Mouse (Mus musculus): ENCODE results near the gene Cxcl16. TPM values are rescaled to one million over a fixed set of nuclear protein-coding genes. Genes with fewer than 3 reads are reported as not detected.

Gene Cxcl16
- 0.40 and 0.47 TPM in 2 replicates for polyA plus RNA-seq (2016; fragmentation: Nextera tagmentation; extraction: Ambion mirVana)

- H3K27ac ChIP-seq: 0 out of 2 replicates have a peak within 1 kb of the TSS, but pooled peaks have one; percentile 48
Measured at GRCm38 (mm10) chr11:70459601-70460101, at the start of gene Cxcl16. TSS of gene Cxcl16 (minus strand) at chr11:70459984.

GRCm38 (mm10) chr11:70506962-70507515, 47.3 kb upstream of the Cxcl16 start:
- peaks cover 28% of the 10 kb centered on the region; the same call in 1 of the 2 replicates for H3K27me3 ChIP-seq (ENCODE audit: poor library complexity, severe bottlenecking)
- no peak overlapping the region for H3K4me3 ChIP-seq
- DNase-seq (ENCODE audit: extremely low spot score, low spot score): no peak
- WGBS: 78% methylated on average over 7 of the region's 7 CpGs
- H3K36me3 ChIP-seq (replicated peaks): no peaks in the 10 kb centered on the region
- no peak overlapping the region for H3K27ac ChIP-seq
- no peaks in the 10 kb centered on the region for H3K9me3 ChIP-seq
- peaks cover 12% of the 10 kb centered on the region for H3K4me1 ChIP-seq

More at GRCm38 (mm10) chr11:70459601-70460101, at the start of gene Cxcl16:
- Histone ChIP-seq H3K27me3 (ENCODE audit: poor library complexity, severe bottlenecking) (peaks cover 68% of the 10 kb centered on the region), H3K9me3 (no peaks in the 10 kb centered on the region), H3K4me1 (peaks cover 17% of the 10 kb centered on the region), H3K4me3 (peak within 1 kb of the TSS; percentile 59), H3K36me3 (replicated peaks) (peaks cover 6% of the 10 kb centered on the region)
- DNase-seq (ENCODE audit: extremely low spot score, low spot score): no peak
- 4% methylated on average over 30 of the region's 30 CpGs for WGBS

GRCm38 (mm10) chr11:70506385-70506784, 46.6 kb upstream of the Cxcl16 start:
- Histone ChIP-seq H3K4me1 (peaks cover 12% of the 10 kb centered on the region), H3K27me3 (ENCODE audit: poor library complexity, severe bottlenecking) (peaks cover 28% of the 10 kb centered on the region; the same call in 1 of the 2 replicates), H3K9me3 (no peaks in the 10 kb centered on the region), H3K27ac (no peak overlapping the region), H3K36me3 (replicated peaks) (no peaks in the 10 kb centered on the region), H3K4me3 (no peak overlapping the region)
- 35% methylated on average over 4 of the region's 4 CpGs for WGBS
- DNase-seq (ENCODE audit: extremely low spot score, low spot score): peak; percentile 43

GRCm38 (mm10) chr11:70504970-70505369, 45.2 kb upstream of the Cxcl16 start, which contains the start of gene Tm4sf5:
TSS of gene Tm4sf5 (plus strand) at chr11:70505244.
- no peak within 1 kb of the TSS for H3K27ac ChIP-seq
- no peaks in the 10 kb centered on the region for H3K36me3 ChIP-seq (replicated peaks)
- H3K4me1 ChIP-seq: peaks cover 5% of the 10 kb centered on the region
- H3K9me3 ChIP-seq: no peaks in the 10 kb centered on the region
- no peak within 1 kb of the TSS for H3K4me3 ChIP-seq
- no peak for DNase-seq (ENCODE audit: extremely low spot score, low spot score)
- 83% methylated on average over 9 of the region's 9 CpGs for WGBS
- H3K27me3 ChIP-seq (ENCODE audit: poor library complexity, severe bottlenecking): peaks cover 20% of the 10 kb centered on the region; the same call in 1 of the 2 replicates

- Histone ChIP-seq H3K27ac (no peak overlapping the region), H3K4me1 (no peaks in the 10 kb centered on the region), H3K36me3 (replicated peaks) (no peaks in the 10 kb centered on the region), H3K9me3 (no peaks in the 10 kb centered on the region), H3K27me3 (ENCODE audit: poor library complexity, severe bottlenecking) (peaks cover 6% of the 10 kb centered on the region; the same call in 1 of the 2 replicates), H3K4me3 (no peak overlapping the region)
- 79% methylated on average over 3 of the region's 3 CpGs for WGBS
- no peak for DNase-seq (ENCODE audit: extremely low spot score, low spot score)
Measured at GRCm38 (mm10) chr11:70502018-70502417, 42.2 kb upstream of the Cxcl16 start.

- no peaks in the 10 kb centered on the region for H3K36me3 ChIP-seq (replicated peaks)
- DNase-seq (ENCODE audit: extremely low spot score, low spot score): no peak
- no peak overlapping the region for H3K27ac ChIP-seq
- H3K4me3 ChIP-seq: no peak overlapping the region
- WGBS: 91% methylated on average over 1 of the region's 1 CpGs
- peaks cover 6% of the 10 kb centered on the region; the same call in 1 of the 2 replicates for H3K27me3 ChIP-seq (ENCODE audit: poor library complexity, severe bottlenecking)
- H3K4me1 ChIP-seq: no peaks in the 10 kb centered on the region
- no peaks in the 10 kb centered on the region for H3K9me3 ChIP-seq
Measured at GRCm38 (mm10) chr11:70500476-70500812, 40.7 kb upstream of the Cxcl16 start.

GRCm38 (mm10) chr11:70499566-70500475, 40.0 kb upstream of the Cxcl16 start:
- no peaks in the 10 kb centered on the region for H3K27me3 ChIP-seq (ENCODE audit: poor library complexity, severe bottlenecking)
- H3K4me1 ChIP-seq: no peaks in the 10 kb centered on the region
- DNase-seq (ENCODE audit: extremely low spot score, low spot score): no peak
- H3K4me3 ChIP-seq: no peak overlapping the region
- 79% methylated on average over 14 of the region's 14 CpGs for WGBS
- no peaks in the 10 kb centered on the region for H3K9me3 ChIP-seq
- H3K36me3 ChIP-seq (replicated peaks): no peaks in the 10 kb centered on the region
- no peak overlapping the region for H3K27ac ChIP-seq

GRCm38 (mm10) chr11:70489684-70490083, 29.9 kb upstream of the Cxcl16 start:
- Histone ChIP-seq H3K4me1 (no peaks in the 10 kb centered on the region), H3K27me3 (ENCODE audit: poor library complexity, severe bottlenecking) (no peaks in the 10 kb centered on the region), H3K4me3 (no peak overlapping the region), H3K9me3 (peaks cover 5% of the 10 kb centered on the region), H3K27ac (no peak overlapping the region), H3K36me3 (replicated peaks) (no peaks in the 10 kb centered on the region)
- DNase-seq (ENCODE audit: extremely low spot score, low spot score): no peak
- 93% methylated on average over 6 of the region's 6 CpGs for WGBS

GRCm38 (mm10) chr11:70489138-70489537, 29.4 kb upstream of the Cxcl16 start:
- Histone ChIP-seq H3K36me3 (replicated peaks) (no peaks in the 10 kb centered on the region), H3K4me3 (no peak overlapping the region), H3K9me3 (peaks cover 5% of the 10 kb centered on the region), H3K27ac (no peak overlapping the region), H3K4me1 (no peaks in the 10 kb centered on the region), H3K27me3 (ENCODE audit: poor library complexity, severe bottlenecking) (no peaks in the 10 kb centered on the region)
- no peak for DNase-seq (ENCODE audit: extremely low spot score, low spot score)
- 84% methylated on average over 3 of the region's 3 CpGs for WGBS

- no peaks in the 10 kb centered on the region for H3K36me3 ChIP-seq (replicated peaks)
- no peak for DNase-seq (ENCODE audit: extremely low spot score, low spot score)
- WGBS: 70% methylated on average over 4 of the region's 4 CpGs
- no peak overlapping the region for H3K27ac ChIP-seq
- H3K4me1 ChIP-seq: no peaks in the 10 kb centered on the region
- H3K27me3 ChIP-seq (ENCODE audit: poor library complexity, severe bottlenecking): no peaks in the 10 kb centered on the region
- H3K4me3 ChIP-seq: no peak overlapping the region
- peaks cover 5% of the 10 kb centered on the region for H3K9me3 ChIP-seq
Measured at GRCm38 (mm10) chr11:70487816-70488215, 28.0 kb upstream of the Cxcl16 start.

- no peaks in the 10 kb centered on the region for H3K4me1 ChIP-seq
- no peak for DNase-seq (ENCODE audit: extremely low spot score, low spot score)
- WGBS: 69% methylated on average over 2 of the region's 2 CpGs
- H3K27ac ChIP-seq: no peak overlapping the region
- no peaks in the 10 kb centered on the region for H3K27me3 ChIP-seq (ENCODE audit: poor library complexity, severe bottlenecking)
- H3K9me3 ChIP-seq: no peaks in the 10 kb centered on the region
- H3K36me3 ChIP-seq (replicated peaks): no peaks in the 10 kb centered on the region
- H3K4me3 ChIP-seq: no peak overlapping the region
Measured at GRCm38 (mm10) chr11:70485498-70485897, 25.7 kb upstream of the Cxcl16 start.

- no peaks in the 10 kb centered on the region for H3K36me3 ChIP-seq (replicated peaks)
- no peak overlapping the region for H3K27ac ChIP-seq
- DNase-seq (ENCODE audit: extremely low spot score, low spot score): no peak
- H3K4me3 ChIP-seq: no peak overlapping the region
- 88% methylated on average over 12 of the region's 12 CpGs for WGBS
- no peaks in the 10 kb centered on the region for H3K9me3 ChIP-seq
- no peaks in the 10 kb centered on the region for H3K4me1 ChIP-seq
- H3K27me3 ChIP-seq (ENCODE audit: poor library complexity, severe bottlenecking): no peaks in the 10 kb centered on the region
Measured at GRCm38 (mm10) chr11:70474872-70475534, 15.2 kb upstream of the Cxcl16 start.
